Mouse (Mus musculus) intestine, postnatal 0 days (tissue): Measurements from ENCODE around the gene Tbxa2r. TPM values are rescaled to one million over a fixed set of nuclear protein-coding genes. Genes with fewer than 3 reads are reported as not detected.
A peak's percentile ranks its signal among the peaks of the same experiment; 100 is the strongest.

ENCODE experiments used
- ATAC-seq: fragments of 200-750 bp; cut with Nextera tagmentation; 2 replicates; pipeline ENCODE4 v1.8.0; 2017; ENCODE audit warnings: mild to moderate bottlenecking, moderate TSS enrichment, moderate library complexity
- H3K27ac ChIP-seq: fragments of 300-500 bp; sonication (generic); 2 replicates; pipeline ENCODE4 v1.5.1; 2014; ENCODE audit warnings: mild to moderate bottlenecking, low read depth, low read length, moderate library complexity
- H3K27me3 ChIP-seq: fragments of 300-500 bp; sonication (generic); replicated peaks from 2 replicates; pipeline ENCODE4 v1.6.1; 2014; ENCODE audit warnings: low read length, mixed read lengths; ENCODE audit not compliant: control insufficient read depth, insufficient read depth
- H3K36me3 ChIP-seq: fragments of 300-500 bp; sonication (generic); 2 replicates; pipeline ENCODE4 v1.6.1; 2014; ENCODE audit warnings: mild to moderate bottlenecking, moderate library complexity; ENCODE audit not compliant: control insufficient read depth, insufficient read depth
- H3K4me1 ChIP-seq: fragments of 300-500 bp; sonication (generic); replicated peaks from 2 replicates; pipeline ENCODE4 v1.6.1; 2014; ENCODE audit warnings: antibody characterized with exemption, low read length, mixed read lengths; ENCODE audit not compliant: control insufficient read depth, insufficient read depth
- H3K4me2 ChIP-seq: fragments of 300-500 bp; sonication (generic); replicated peaks from 2 replicates; pipeline ENCODE4 v1.6.1; 2014; ENCODE audit warnings: low read depth, mild to moderate bottlenecking, moderate library complexity
- H3K4me3 ChIP-seq: fragments of 300-500 bp; sonication (generic); 2 replicates; pipeline ENCODE4 v1.5.1; 2014; ENCODE audit warnings: low read depth, low read length
- H3K9ac ChIP-seq: fragments of 300-500 bp; sonication (generic); 2 replicates; pipeline ENCODE4 v1.6.1; 2014; ENCODE audit warnings: mild to moderate bottlenecking, low read depth, low read length
- H3K9me3 ChIP-seq: fragments of 300-500 bp; sonication (generic); 2 replicates; pipeline ENCODE4 v1.6.1; 2016; ENCODE audit warnings: mixed run types; ENCODE audit not compliant: control insufficient read depth
- CTCF ChIP-seq: sonication (generic); IDR thresholded peaks from 2 replicates; pipeline ENCODE4 v1.5.1; 2016; ENCODE audit warnings: low read depth, mild to moderate bottlenecking, control low read depth, antibody characterized with exemption, moderate library complexity
- WGBS: fragments of 180-500 bp; shearing (Covaris S2); extraction: QIAGEN DNeasy Blood & Tissue Kit; methylation state at CpG from one replicate; pipeline ENCODE4 v1.1.7; 2014; 5-methylcytosine and 5-hydroxymethylcytosine counted together
- polyA plus RNA-seq: library from polyadenylated mRNA; unstranded; fragments of >200 nt; fragmentation: Nextera tagmentation; extraction: Ambion mirVana; gene quantifications from 2 replicates; pipeline ENCODE4 v1.2.1, GENCODE M21; 2015

The Tbxa2r gene
- polyA plus RNA-seq, 1 experiment from 2014 or later, result 9.8 TPM

DNA sequence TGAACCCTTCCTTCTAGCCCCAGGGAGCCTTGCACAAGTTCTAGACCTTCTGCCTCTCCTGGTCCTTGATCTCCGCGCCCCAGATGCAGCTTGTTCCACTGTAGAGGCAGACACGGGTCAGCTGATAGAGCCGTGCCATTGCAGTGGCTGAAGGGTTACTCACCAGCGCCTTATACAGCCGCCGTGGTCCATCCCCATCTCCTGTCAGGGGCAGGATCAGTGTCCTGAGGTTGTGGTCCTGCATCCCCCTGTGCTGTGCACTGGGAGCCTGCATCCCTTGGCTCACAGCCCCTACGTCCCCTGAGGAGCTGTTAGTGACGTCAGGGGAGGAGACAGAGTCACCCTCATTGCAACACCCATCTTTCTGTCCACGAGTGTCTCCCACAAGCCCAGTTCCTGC lies 25.3 kb upstream of the Tbxa2r start:
- Histone ChIP-seq H3K4me1 (peaks cover 25% of the 10 kb centered on the region; the same call in 1 of the 2 replicates), H3K36me3 (peaks cover 31% of the 10 kb centered on the region), H3K4me2 (peak overlapping the region; percentile 48), H3K9ac (no peak overlapping the region), H3K27ac (peak overlapping the region; percentile 52; the same call in 1 of the 2 replicates), H3K4me3 (no peak overlapping the region), H3K9me3 (no peaks in the 10 kb centered on the region), H3K27me3 (no peaks in the 10 kb centered on the region)
- WGBS, result 44% methylated on average over 10 of the region's 10 CpGs
- no peak for ATAC-seq
- no peak for TF ChIP-seq CTCF

- Histone ChIP-seq H3K27me3 (no peaks in the 10 kb centered on the region), H3K4me1 (peaks cover 22% of the 10 kb centered on the region; the same call in 1 of the 2 replicates), H3K27ac (no peak overlapping the region), H3K9me3 (no peaks in the 10 kb centered on the region), H3K4me2 (0 out of 2 replicates have a peak overlapping the region, but pooled peaks have one; percentile 3), H3K9ac (no peak overlapping the region), H3K36me3 (peaks cover 34% of the 10 kb centered on the region), H3K4me3 (no peak overlapping the region)
- ATAC-seq, result no peak
- no peak for TF ChIP-seq CTCF
- WGBS, result 78% methylated on average over 7 of the region's 7 CpGs
These were observed 24.8 kb upstream of the Tbxa2r start for GRCm38 (mm10) chr10:81303761-81304160.

DNA sequence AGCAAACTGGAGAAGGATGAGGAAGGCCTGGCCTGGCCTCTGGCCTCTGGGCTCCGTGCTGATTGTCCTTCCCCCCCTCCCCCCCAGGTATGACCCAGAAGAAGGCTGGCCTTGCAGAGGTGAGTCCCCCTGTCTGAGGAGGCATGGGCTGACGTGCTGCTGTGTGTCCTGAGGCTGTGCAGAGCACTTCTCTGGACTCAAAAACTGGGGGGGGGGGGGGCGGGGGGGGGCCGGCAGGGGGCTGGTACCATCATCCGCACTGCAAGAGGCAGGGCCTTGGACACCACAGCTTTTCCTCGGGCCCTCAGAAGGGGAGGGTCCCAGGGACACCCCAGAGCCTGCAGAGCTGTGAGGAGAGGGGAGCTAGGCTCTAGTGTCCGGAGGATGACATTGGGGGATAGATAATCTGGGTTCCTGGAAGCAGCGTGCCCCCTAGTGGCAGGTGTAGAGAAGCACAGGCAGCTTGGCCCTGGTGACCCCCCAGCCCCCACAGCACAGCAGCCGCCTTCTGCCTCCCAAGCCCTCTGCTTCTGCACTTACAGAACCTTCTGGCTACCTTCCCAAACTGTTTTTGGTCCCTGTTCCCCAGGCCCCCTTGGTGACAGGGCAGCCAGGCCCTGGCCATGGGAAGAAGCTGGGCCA lies 23.8 kb upstream of the Tbxa2r start:
- peak; percentile 91 for TF ChIP-seq CTCF
- H3K27ac ChIP-seq, result no peak overlapping the region
- H3K4me1 ChIP-seq, result peaks cover 17% of the 10 kb centered on the region; the same call in 1 of the 2 replicates
- no peaks in the 10 kb centered on the region for H3K9me3 ChIP-seq
- ATAC-seq, result peak; percentile 15; the same call in 1 of the 2 replicates
- peaks cover 44% of the 10 kb centered on the region for H3K36me3 ChIP-seq
- H3K4me2 ChIP-seq, result no peak overlapping the region
- no peak overlapping the region for H3K4me3 ChIP-seq
- 19% methylated on average over 9 of the region's 9 CpGs for WGBS
- H3K27me3 ChIP-seq, result no peaks in the 10 kb centered on the region
- no peak overlapping the region for H3K9ac ChIP-seq

GRCm38 (mm10) chr10:81305663-81306062 lies 22.9 kb upstream of the Tbxa2r start:
- Histone ChIP-seq H3K4me2 (no peak overlapping the region), H3K4me1 (peaks cover 15% of the 10 kb centered on the region; the same call in 1 of the 2 replicates), H3K27ac (no peak overlapping the region), H3K4me3 (no peak overlapping the region), H3K9ac (no peak overlapping the region), H3K36me3 (peaks cover 53% of the 10 kb centered on the region), H3K27me3 (no peaks in the 10 kb centered on the region), H3K9me3 (no peaks in the 10 kb centered on the region)
- 93% methylated on average over 14 of the region's 14 CpGs for WGBS
- no peak for TF ChIP-seq CTCF
- ATAC-seq, result no peak

DNA sequence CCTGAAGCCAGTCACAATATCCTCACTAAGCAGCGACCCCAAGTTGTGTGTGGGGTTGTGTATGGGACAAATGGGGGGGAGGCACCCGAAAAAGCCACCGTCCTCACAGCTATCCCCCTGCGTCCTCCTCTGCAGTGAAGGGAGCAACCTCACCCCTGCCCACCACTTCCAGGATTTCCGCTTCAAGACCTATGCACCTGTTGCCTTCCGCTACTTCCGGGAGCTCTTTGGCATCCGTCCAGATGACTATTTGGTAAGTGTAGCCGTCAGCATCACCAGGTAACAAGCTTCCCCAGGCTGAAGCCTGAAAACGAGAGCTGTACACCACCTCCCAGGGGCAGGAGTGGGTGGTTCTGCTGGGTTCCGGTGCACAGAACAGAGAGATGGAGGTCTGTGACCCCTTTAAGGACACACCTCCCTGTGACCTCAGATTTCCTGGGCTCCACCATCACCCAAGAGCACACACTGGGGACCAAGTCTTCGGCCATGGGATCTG lies 22.3 kb upstream of the Tbxa2r start:
- ATAC-seq, result no peak
- Histone ChIP-seq H3K9me3 (no peaks in the 10 kb centered on the region), H3K9ac (no peak overlapping the region), H3K4me3 (no peak overlapping the region), H3K27ac (no peak overlapping the region), H3K4me2 (no peak overlapping the region), H3K27me3 (no peaks in the 10 kb centered on the region), H3K36me3 (peaks cover 55% of the 10 kb centered on the region), H3K4me1 (peaks cover 15% of the 10 kb centered on the region; the same call in 1 of the 2 replicates)
- no peak for TF ChIP-seq CTCF
- 87% methylated on average over 12 of the region's 12 CpGs for WGBS

DNA sequence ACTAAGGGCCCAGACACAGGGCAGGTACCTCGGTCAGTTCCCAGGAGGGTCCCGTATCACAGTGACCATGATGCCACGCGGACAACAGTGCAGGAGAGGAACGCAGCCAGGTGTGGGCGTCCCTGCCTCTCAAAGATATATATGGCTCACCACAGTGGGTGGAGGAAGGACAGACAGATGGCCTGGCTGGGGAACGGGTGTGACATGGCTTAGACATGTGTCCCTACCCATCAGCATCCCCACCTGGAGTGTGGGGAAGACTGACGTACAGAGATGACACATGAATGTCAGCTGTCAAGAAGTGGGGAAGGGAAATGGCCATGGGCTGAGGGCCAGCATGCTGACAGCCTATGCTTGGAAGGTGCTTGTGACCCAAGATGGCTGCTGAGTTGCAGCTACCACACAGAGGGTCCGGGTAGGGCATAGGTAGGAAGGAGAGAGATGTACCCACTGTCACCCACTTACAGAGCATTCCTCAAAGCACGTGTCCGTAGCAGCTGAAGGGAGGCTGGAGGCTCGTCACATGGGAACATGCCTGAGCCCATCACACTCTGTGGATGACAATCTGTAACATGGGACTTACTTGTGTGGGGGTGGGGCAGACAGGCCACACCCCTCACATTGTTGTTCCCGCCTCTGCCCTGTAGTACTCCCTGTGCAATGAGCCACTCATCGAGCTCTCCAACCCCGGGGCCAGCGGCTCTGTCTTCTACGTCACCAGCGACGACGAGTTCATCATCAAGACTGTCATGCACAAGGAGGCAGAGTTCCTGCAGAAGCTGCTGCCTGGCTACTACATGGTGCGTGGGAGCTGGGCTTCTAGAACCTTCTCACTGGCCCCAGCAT lies 21.5 kb upstream of the Tbxa2r start:
- no peak for ATAC-seq
- Histone ChIP-seq H3K27me3 (no peaks in the 10 kb centered on the region), H3K4me1 (peaks cover 13% of the 10 kb centered on the region; the same call in 1 of the 2 replicates), H3K27ac (no peak overlapping the region), H3K9me3 (no peaks in the 10 kb centered on the region), H3K4me3 (no peak overlapping the region), H3K36me3 (peaks cover 63% of the 10 kb centered on the region), H3K4me2 (no peak overlapping the region), H3K9ac (no peak overlapping the region)
- no peak for TF ChIP-seq CTCF
- 90% methylated on average over 21 of the region's 21 CpGs for WGBS
